Mouse (Mus musculus) kidney, postnatal 0 days (tissue): ENCODE data around the gene Aaed1. TPM values are rescaled to one million over a fixed set of nuclear protein-coding genes. Genes with fewer than 3 reads are reported as not detected.

ENCODE experiments used
- ATAC-seq: fragments of 200-750 bp; cut with Nextera tagmentation; replicated peaks from 2 replicates; pipeline ENCODE4 v1.8.0; 2017; ENCODE audit warnings: low read depth, moderate number of reproducible peaks, moderate TSS enrichment, moderate library complexity; ENCODE audit not compliant: low FRiP score
- DNase-seq: peaks from one replicate; pipeline ENCODE4 v3.0.0-alpha.2; 2016; ENCODE audit warnings: low spot score
- H3K27ac ChIP-seq: fragments of 300-500 bp; sonication (generic); 2 replicates; pipeline ENCODE4 v1.5.1; 2014; ENCODE audit warnings: mild to moderate bottlenecking
- H3K27me3 ChIP-seq: fragments of 300-500 bp; sonication (generic); 2 replicates; pipeline ENCODE4 v1.6.1; 2014; ENCODE audit warnings: low read length, mixed read lengths; ENCODE audit not compliant: insufficient read depth
- H3K36me3 ChIP-seq: fragments of 300-500 bp; sonication (generic); 2 replicates; pipeline ENCODE4 v1.6.1; 2014; ENCODE audit warnings: low read length, mixed read lengths; ENCODE audit not compliant: insufficient read depth
- H3K4me1 ChIP-seq: fragments of 300-500 bp; sonication (generic); replicated peaks from 2 replicates; pipeline ENCODE4 v1.6.1; 2014; ENCODE audit warnings: antibody characterized with exemption, low read length, mixed read lengths; ENCODE audit not compliant: insufficient read depth
- H3K4me2 ChIP-seq: fragments of 300-500 bp; sonication (generic); 2 replicates; pipeline ENCODE4 v1.6.1; 2014; ENCODE audit warnings: mild to moderate bottlenecking, low read length, moderate library complexity, mixed read lengths
- H3K4me3 ChIP-seq: fragments of 300-500 bp; sonication (generic); replicated peaks from 2 replicates; pipeline ENCODE4 v1.5.1; 2014; ENCODE audit warnings: low read depth, low read length
- H3K9ac ChIP-seq: fragments of 300-500 bp; sonication (generic); 2 replicates; pipeline ENCODE4 v1.6.1; 2014; ENCODE audit warnings: low read depth, low read length
- H3K9me3 ChIP-seq: fragments of 300-500 bp; sonication (generic); replicated peaks from 2 replicates; pipeline ENCODE4 v1.6.1; 2016; ENCODE audit warnings: low read length, inconsistent platforms, mixed read lengths
- CTCF ChIP-seq: IDR thresholded peaks from 2 replicates; pipeline ENCODE4 v1.5.1; 2016; ENCODE audit warnings: antibody characterized with exemption, low read depth, mild to moderate bottlenecking, moderate library complexity
- WGBS: fragments of 180-500 bp; shearing (Covaris S2); extraction: QIAGEN DNeasy Blood & Tissue Kit; methylation state at CpG from one replicate; pipeline ENCODE4 v1.1.7; 2014; 5-methylcytosine and 5-hydroxymethylcytosine counted together
- polyA plus RNA-seq: library from polyadenylated mRNA; unstranded; fragments of >200 nt; fragmentation: Nextera tagmentation; extraction: Ambion mirVana; gene quantifications from 2 replicates; pipeline ENCODE4 v1.2.1, GENCODE M21; 2015

Aaed1 gene
- polyA plus RNA-seq, 1 experiment from 2014 or later: 53.9 TPM

GRCm38 (mm10) chr13:64226725-64227124 lies 85.8 kb downstream of the Aaed1 start:
- Histone ChIP-seq H3K4me3 (no peak overlapping the region), H3K27ac (no peak overlapping the region), H3K9me3 (no peaks in the 10 kb centered on the region), H3K27me3 (no peaks in the 10 kb centered on the region), H3K9ac (no peak overlapping the region), H3K4me2 (no peak overlapping the region), H3K4me1 (no peaks in the 10 kb centered on the region), H3K36me3 (no peaks in the 10 kb centered on the region)
- WGBS: 86% methylated on average over 4 of the region's 4 CpGs
- no peak for TF ChIP-seq CTCF
- ATAC-seq: no peak
- DNase-seq: no peak

- no peak for DNase-seq
- Histone ChIP-seq H3K9me3 (no peaks in the 10 kb centered on the region), H3K27me3 (no peaks in the 10 kb centered on the region), H3K27ac (no peak overlapping the region), H3K4me3 (no peak overlapping the region), H3K36me3 (no peaks in the 10 kb centered on the region), H3K4me1 (no peaks in the 10 kb centered on the region), H3K4me2 (no peak overlapping the region), H3K9ac (no peak overlapping the region)
- 78% methylated on average over 3 of the region's 3 CpGs for WGBS
- ATAC-seq: no peak
- no peak for TF ChIP-seq CTCF
Measured at GRCm38 (mm10) chr13:64225738-64226137, 86.8 kb downstream of the Aaed1 start.

Other genes with a start within 250 kb of the Aaed1 start
- not detected in 2 replicates for gene Hsd17b3, start 223.5 kb downstream of the Aaed1 start, polyA plus RNA-seq
- 8.5 and 9.8 TPM in 2 replicates for gene Slc35d2, start 183.3 kb downstream of the Aaed1 start, polyA plus RNA-seq
- gene Zfp367, start 159.5 kb downstream of the Aaed1 start, polyA plus RNA-seq: 13.1 and 15.2 TPM in 2 replicates
- gene Habp4, start 150.9 kb downstream of the Aaed1 start, polyA plus RNA-seq: 32.2 and 37.4 TPM in 2 replicates
- gene Cdc14b, start 37.4 kb downstream of the Aaed1 start, polyA plus RNA-seq: 7.3 and 8.5 TPM in 2 replicates
- gene Ctsl, start 58.2 kb upstream of the Aaed1 start, polyA plus RNA-seq: 482 and 514 TPM in 2 replicates
- gene Cdk20, start 119.6 kb upstream of the Aaed1 start, polyA plus RNA-seq: 6.6 and 8.1 TPM in 2 replicates
- gene Fam240b, start 185.1 kb upstream of the Aaed1 start, polyA plus RNA-seq: 0.13 and 0.28 TPM in 2 replicates